Mouse (Mus musculus): ENCODE results near the gene Gm8113. TPM values are rescaled to one million over a fixed set of nuclear protein-coding genes. Genes with fewer than 3 reads are reported as not detected.
A peak's percentile ranks its signal among the peaks of the same experiment; 100 is the strongest.
"Not testable (repeated sequence)": the region's sequence is repeated elsewhere in the genome, so short reads cannot be mapped to it uniquely, and the experiment has no call there.

Gm8113 gene
- under 1 TPM in 1 of 2 experiments, not detected in 1; 0.15 TPM for polyA plus RNA-seq (2017; shearing (Covaris generic))

GRCm38 (mm10) chr14:43924688-43925403 lies at the start of gene Gm8113:
TSS of gene Gm8113 (plus strand) at chr14:43925390.
- ATAC-seq, result peak; percentile 54

- ATAC-seq, result not testable (repeated sequence)
Observed at GRCm38 (mm10) chr14:43875417-43875816, 49.8 kb upstream of the Gm8113 start, which contains the start of gene Ear1. TSS of gene Ear1 (minus strand) at chr14:43875517.

- ATAC-seq, result not testable (repeated sequence)
Observed at GRCm38 (mm10) chr14:43877789-43878188, 47.4 kb upstream of the Gm8113 start.

DNA sequence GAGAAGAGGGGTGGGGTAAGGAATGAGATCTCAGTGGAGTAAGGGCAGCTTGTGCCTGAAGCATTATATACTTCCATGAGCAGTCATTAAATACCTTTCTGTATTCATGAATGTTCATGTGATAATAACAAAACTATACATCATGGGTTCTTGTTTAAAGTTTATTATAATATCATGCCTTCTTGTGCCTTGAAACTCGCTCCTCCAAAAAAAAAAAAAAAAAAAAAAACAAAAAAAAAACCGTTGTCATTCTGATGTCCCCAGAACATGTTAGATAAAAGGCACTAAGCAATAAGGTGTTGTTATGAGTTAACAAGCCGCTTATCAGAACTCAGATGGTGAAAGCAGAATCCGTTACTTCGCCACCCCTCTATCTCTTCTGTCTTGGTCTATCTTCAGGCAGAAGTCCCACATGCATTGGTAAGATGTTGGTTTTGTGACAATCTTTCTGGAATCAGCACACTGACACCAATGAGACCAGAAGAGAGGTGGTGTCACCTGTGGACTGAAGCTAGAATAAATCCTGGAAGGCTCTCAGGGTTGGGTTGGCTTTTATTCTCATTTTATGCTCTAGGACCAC lies 45.1 kb upstream of the Gm8113 start:
- not testable (repeated sequence) for ATAC-seq

DNA sequence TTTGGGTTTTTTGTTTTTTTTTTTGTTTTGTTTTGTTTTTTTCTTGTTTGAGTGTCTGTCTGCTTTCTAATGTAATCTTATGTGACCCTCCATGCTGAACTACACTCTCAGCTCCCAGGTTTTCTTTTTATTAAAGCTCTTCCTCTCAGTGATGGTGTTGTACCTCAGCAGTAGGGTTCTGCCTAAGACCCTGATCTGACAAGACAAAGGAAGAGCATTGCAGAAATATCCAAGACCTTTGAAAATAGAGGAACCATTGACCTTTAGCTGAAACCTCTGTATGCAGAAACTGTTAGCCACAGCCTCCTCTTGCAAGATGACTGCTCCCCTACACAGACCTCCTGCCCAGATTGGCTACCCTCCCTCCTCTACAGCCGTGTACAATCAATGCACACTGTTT lies 39.0 kb upstream of the Gm8113 start:
- ATAC-seq, result not testable (repeated sequence)

GRCm38 (mm10) chr14:43891288-43891687 lies 33.9 kb upstream of the Gm8113 start:
- not testable (repeated sequence) for ATAC-seq

- not testable (repeated sequence) for ATAC-seq
Observed at GRCm38 (mm10) chr14:43895357-43895756, 29.8 kb upstream of the Gm8113 start.

GRCm38 (mm10) chr14:43898577-43898976 lies 26.6 kb upstream of the Gm8113 start:
- ATAC-seq, result not testable (repeated sequence)

GRCm38 (mm10) chr14:43918214-43918613 lies 7.0 kb upstream of the Gm8113 start:
- not testable (repeated sequence) for ATAC-seq

DNA sequence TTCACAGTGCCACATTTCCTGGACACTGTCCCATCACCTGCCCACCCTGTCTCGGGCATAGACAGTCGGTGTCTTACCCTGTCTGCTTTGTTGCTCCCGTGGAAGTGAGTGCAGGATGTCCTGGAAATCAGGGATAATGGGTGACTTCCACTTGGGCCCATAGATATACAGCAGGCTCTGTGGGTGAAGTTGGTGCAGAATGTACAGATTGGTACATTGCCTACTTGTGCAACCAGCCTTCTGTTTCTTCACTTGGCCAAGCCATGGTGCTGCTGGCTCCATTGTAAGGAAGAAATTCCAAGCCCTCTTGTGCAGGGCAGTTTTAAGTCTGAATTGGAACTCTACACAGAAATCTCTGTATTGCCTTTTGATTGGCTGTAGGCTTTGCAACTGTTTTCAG lies 1.7 kb upstream of the Gm8113 start, which contains the start of gene Ear10:
Gene Ear10, minus strand, starts transcription at position 101 of the 400 bp plus-strand sequence.
- ATAC-seq, result not testable (repeated sequence)

- ATAC-seq, result not testable (repeated sequence)
Observed at GRCm38 (mm10) chr14:43925404-43925950, 287 bp downstream of the Gm8113 start.

DNA sequence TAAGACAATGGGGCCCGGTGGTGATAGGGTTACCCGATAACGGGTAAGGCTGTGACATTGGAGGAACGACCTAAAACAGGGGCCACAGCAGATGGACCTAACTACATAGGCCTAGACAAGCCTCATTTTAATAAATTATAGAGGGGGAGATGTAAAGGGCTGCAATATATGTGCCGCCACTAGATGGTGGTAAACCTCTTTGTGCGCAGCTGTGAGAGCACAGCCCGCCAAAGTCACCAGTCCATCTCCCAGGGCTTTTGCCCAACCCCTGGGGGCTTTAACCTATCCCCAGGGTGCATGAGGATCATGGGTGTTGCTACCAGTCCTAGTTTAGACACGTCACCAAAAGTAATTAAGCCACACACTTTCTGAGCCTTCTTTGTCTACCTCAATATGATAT lies 7.8 kb downstream of the Gm8113 start:
- not testable (repeated sequence) for ATAC-seq

DNA sequence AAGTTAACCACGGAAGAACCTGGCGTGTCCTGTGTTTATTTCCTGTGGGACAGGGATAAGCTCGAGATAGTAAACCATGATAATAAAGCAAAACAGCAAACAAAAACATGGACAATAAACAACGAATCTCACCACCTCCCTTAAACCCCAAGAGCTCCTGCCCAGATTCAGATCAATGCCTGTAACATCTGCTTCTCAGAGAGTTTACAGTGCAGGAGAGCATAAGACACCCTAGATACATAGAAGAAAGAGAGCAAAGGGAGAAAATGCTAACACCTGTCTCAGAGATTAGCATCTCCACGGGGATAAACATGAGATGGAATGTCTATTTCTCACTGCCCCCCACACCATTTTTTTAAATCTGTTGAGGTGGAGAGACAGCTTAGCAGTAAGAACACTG lies 8.2 kb downstream of the Gm8113 start:
- not testable (repeated sequence) for ATAC-seq

GRCm38 (mm10) chr14:43953382-43953781 lies 28.2 kb downstream of the Gm8113 start:
- not testable (repeated sequence) for ATAC-seq

GRCm38 (mm10) chr14:43955074-43955473 lies 29.9 kb downstream of the Gm8113 start:
- ATAC-seq, result not testable (repeated sequence)

GRCm38 (mm10) chr14:43956769-43957168 lies 31.6 kb downstream of the Gm8113 start, which contains the start of gene Ang5:
TSS of gene Ang5 (plus strand) at chr14:43957069.
- ATAC-seq, result not testable (repeated sequence)

Other genes starting within 250 kb of the Gm8113 start
- gene Gm8165, start 248.2 kb upstream of the Gm8113 start, polyA plus RNA-seq (2017; shearing (Covaris generic)), result not detected
- 1 to 10 TPM in 1 of 2 experiments, under 1 TPM in 1; 0.68 to 3.3 TPM for gene Gm7324, start 227.6 kb upstream of the Gm8113 start, polyA plus RNA-seq (2017; shearing (Covaris generic))
- gene Gm16506, start 197.9 kb upstream of the Gm8113 start, polyA plus RNA-seq (2017; shearing (Covaris generic)), result not detected
- not detected for gene Gm6526, start 177.5 kb upstream of the Gm8113 start, polyA plus RNA-seq (2017; shearing (Covaris generic))
- gene Gm8180, start 140.6 kb upstream of the Gm8113 start, polyA plus RNA-seq (2017; shearing (Covaris generic)), result not detected
- gene Ear1, start 49.9 kb upstream of the Gm8113 start, polyA plus RNA-seq (2017; shearing (Covaris generic)), result not detected
- not detected for gene Ear10, start 1.8 kb upstream of the Gm8113 start, polyA plus RNA-seq (2017; shearing (Covaris generic))
- gene Ang5, start 31.7 kb downstream of the Gm8113 start, polyA plus RNA-seq (2017; shearing (Covaris generic)), result not detected
- gene Ang6, start 76.9 kb downstream of the Gm8113 start, polyA plus RNA-seq (2017; shearing (Covaris generic)), result not detected
- gene Ear2, start 177.3 kb downstream of the Gm8113 start, polyA plus RNA-seq (2017; shearing (Covaris generic)), result 1 to 10 TPM in 1 of 2 experiments, not detected in 1; 1.4 TPM
- gene Gm3327, start 198.5 kb downstream of the Gm8113 start, polyA plus RNA-seq (2017; shearing (Covaris generic)), result not detected

Data from CD4-positive, CD25-positive, alpha-beta regulatory T cell, adult 4 months (primary cell).